Mouse (Mus musculus) embryo, embryonic 11.5 days (tissue): ENCODE data around the gene Cyth1.

Experiments used
- DNase-seq: peaks from one replicate; pipeline ENCODE4 v3.0.0-alpha.2; 2012; ENCODE audit warnings: low read depth, low spot score

Gene Cyth1

GRCm38 (mm10) chr11:118254159-118254951, 6.0 kb upstream of the Cyth1 start:
- no peak for DNase-seq

DNA sequence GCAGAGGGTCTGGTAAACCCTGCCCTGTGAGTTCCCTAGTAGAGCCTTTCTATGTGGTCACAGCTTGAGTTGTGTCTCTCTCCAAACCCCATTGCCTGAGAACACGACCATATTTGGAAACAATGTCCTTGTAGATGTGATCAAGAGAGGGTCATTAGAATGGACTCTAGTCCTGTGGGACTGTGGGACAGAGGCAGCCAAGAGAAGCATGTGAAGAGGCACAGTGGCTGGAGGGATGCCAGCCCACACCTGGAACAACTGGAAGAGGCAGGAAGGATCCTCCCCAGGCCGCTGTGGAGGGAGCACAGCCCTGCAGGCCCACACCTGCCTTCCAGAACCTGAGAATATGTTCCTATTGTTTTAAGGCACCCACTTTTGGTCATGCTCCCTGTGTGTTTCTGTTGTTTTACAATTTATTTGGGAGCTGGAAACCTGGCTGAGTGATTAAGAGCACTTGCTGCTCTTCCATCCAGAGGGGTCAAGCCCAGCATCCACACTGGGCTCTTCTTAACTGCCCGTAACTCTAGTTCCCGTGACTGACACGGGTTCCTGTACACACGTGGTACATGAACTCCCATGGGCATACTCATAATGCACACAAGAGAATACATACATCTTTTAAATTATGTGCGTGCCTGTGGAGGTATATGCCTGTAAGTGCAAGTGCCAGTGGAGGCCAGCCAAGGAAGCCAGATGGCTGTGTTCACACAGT, 5.2 kb upstream of the Cyth1 start:
- DNase-seq, result no peak

DNA sequence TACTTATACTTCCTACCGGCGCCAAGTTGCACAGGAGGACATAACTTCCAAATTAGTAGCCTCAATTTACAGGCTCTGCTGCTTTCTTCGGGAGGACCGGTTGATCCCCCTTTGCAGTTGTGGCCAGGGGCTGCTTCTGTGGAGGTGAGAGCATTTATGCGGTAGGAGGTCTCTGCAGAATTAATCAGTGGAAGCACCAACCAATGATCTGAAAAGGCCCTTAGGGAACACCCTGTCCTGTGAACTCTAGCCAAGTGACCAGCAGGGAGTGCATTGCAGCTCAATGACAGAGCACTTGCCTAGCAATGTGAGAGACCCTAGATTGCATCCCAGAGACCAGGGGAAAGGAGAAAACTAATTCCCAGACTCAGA, 606 bp upstream of the Cyth1 start:
- DNase-seq, result no peak

DNA sequence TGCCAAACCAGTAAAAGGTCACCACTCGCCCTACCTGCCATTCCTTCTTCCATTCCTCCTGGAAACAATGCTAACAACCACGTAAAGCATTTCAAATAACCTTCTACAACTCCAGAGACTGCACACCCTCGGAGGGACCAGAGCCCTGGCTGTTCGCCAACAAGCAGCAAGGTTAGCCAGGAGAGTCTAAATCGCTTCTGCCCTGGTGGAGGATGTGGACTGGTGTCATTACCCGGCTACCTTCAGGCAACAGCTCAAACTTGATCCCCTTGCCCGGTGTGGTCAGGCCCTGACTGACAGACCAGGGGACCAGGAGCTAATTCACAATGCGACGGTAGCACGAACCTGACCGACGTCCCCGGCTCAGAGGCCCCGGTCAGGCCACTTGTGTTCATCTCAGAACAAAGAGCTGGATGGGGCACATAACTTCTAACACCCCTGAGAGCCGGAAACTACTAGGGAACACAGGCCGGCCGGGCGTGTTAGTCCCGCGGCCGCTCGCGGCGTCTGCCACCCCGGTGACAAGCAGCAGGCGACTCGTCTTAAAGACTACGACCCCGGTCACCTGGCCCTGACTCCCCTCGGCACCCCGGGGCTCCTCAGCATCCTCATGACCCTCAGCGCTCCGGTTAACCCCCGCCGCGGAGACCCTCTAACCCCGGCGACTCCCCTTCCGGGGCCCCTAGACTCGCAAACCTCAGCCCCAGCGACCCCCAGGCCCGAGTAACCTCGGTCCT, 865 bp downstream of the Cyth1 start:
- no peak for DNase-seq

GRCm38 (mm10) chr11:118246724-118247123, 1.7 kb downstream of the Cyth1 start:
- no peak for DNase-seq

- DNase-seq, result no peak
These were observed 3.3 kb downstream of the Cyth1 start for GRCm38 (mm10) chr11:118245130-118245529.

GRCm38 (mm10) chr11:118243627-118244261, 4.6 kb downstream of the Cyth1 start:
- no peak for DNase-seq

DNA sequence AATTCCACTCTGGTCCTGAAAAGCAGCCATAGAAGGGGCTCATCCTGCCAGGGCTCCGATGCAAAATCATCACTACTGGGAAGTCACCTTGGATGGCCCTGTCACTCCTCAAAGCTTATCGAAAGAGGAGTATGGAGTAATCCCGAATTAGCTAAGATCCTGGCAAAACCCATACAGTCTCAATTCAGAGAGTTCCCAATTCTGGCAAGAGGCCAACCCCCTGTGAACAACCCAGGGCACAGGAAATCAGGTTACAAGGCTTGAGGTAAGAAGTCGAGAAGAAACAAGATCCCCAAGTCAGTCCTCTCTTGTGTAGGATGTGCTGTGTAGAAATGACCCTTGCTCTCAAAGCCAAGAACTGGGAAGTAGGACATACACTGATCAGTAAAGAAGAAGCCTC, 5.9 kb downstream of the Cyth1 start:
- no peak for DNase-seq

DNA sequence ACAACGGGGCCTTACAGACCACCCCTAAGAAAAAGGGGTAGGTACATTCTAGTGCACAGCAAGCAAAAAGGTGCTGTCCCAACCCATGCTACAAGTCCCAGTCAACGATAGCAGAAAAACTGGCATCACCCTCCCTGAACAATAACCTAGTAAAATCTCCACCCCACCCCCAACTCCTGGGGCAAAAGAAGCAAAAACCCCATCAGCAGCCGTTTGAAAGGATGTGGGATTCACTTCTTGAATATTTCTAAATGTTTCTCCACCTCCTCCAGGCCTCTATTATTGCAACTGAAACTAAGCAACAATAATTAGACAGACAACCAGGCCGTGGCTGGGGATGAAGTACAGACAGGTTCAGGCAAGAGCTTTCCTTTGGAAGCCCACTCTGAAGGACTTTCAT, 8.0 kb downstream of the Cyth1 start:
- DNase-seq, result no peak

DNA sequence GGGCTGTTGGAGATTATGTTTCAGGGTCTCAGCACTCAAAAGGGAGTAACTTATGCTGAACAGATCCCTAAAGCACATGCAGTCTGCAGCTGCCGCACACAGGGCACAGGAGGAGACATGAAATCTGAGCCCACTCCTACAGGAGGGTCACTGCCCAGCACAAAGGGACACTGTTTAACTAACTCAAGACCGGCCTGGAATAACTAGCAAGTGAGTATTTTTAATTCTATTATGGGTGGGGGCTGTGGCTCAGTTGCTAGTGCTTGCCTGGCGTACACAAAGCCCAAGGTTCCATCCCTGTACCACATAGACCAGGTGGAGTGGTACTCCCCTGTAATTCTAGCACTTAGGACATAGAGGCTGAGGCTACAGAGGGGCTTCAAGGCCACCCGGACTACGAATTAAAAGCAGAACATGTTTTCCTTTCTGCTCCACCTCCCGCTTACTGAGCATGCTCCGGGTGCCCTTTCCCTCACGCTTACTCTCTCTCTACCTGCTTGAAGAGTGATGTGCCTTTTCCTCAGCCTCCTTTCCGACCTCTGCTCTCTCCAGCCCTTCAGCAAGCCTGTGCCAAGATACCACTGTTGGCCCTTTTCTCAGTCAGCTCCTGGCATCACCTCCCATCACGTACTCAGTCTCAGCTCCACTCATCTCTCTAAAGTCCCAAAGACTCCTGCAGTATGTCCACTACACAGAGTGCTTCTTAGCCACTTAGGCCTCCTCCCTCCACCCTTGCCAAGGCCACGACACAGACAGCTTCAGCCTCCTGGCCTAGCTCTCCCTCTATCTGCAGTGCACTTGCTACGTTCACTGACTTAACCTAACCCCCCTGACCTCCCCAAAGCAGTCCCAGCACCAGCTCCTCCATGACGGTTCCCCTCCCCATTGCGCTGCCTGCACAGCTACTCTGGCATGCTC, 8.9 kb downstream of the Cyth1 start:
- DNase-seq, result peak; percentile 56

- no peak for DNase-seq
These were observed 11.7 kb downstream of the Cyth1 start for GRCm38 (mm10) chr11:118236520-118237190.

DNA sequence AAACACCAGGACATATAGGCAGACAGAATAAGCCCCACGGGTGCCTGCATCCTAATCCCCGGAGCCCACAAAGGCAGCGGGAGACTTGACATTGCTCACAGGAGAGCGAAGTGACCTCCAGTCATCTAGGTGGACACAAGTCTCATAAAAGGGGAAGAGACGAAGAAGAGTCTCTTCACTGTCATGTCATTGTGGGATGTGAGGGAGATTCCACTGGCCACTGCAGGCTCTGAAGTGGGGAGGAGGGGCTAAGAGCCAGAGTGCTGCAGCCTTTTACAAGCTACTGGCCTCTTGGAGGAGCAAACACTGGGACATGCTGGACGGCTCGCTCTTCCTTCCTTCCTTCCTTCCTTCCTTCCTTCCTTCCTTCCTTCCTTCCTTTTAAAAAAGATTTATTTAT, 13.5 kb downstream of the Cyth1 start:
- DNase-seq, result no peak

DNA sequence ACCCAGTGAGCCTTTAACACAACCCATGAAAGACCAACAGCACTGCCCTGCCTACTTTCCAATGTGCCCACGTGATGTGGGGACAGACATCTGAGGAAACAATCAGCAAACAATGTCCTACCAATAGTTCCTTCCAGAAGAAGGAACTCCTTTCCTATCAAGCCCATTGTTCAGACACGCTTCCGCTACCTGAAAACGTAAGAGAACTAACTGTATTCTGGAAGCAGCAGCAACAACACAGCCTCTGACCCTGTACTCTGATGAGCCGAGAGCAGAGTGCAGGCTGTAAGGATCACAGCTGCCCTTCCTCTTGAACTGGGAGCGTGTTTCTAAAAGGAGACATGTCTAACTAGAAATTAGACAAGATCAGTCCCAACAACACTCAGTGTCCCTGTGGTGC, 13.9 kb downstream of the Cyth1 start:
- no peak for DNase-seq

GRCm38 (mm10) chr11:118233924-118234323, 14.5 kb downstream of the Cyth1 start:
- DNase-seq, result no peak

DNA sequence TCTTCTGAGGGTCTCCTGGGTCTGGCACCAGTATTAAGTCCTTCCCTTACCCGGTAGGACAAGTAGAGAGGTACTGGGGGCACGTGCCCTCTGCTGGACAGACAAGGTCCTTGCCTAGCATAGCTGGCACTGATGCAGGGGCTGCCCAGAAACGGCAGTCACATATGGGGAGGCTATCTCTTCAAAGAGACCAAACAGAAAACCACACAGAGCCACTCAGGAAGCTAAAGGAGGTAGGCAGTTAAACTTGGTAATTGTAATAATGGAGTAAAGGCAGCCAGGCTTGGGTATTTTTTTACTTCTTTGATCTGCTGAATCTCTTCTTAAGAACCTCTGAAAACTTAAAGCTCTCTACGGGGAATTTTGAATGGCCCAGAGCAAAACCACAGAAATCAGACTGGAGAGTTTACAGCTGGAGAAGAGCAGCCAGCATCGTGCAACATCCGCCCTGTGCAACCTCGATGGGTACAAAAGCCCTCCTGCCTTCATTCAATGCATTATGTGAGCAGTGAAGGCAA, 16.0 kb downstream of the Cyth1 start:
- no peak for DNase-seq

GRCm38 (mm10) chr11:118229941-118230340, 18.5 kb downstream of the Cyth1 start:
- DNase-seq, result no peak

GRCm38 (mm10) chr11:118227650-118228049, 20.7 kb downstream of the Cyth1 start:
- DNase-seq, result no peak

DNA sequence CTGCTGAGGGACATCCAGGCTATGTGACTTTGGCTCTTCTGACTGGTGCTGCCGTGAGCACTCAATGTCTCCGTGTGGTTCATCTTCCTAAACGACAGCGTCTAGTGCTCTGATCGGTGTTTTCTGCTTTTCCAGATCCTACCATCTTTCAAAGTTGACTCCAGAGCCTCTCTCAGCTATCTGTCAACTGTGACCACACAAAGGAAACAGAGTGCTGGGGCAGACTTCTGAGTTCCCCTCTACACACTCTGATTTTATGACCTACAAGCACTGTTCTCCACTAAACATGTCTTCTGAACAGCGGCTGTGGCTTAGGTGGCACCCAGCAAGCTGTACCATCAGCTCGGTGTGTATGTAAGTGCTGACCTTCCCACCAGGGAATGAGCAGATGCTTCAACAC, 21.5 kb downstream of the Cyth1 start:
- DNase-seq, result no peak

DNA sequence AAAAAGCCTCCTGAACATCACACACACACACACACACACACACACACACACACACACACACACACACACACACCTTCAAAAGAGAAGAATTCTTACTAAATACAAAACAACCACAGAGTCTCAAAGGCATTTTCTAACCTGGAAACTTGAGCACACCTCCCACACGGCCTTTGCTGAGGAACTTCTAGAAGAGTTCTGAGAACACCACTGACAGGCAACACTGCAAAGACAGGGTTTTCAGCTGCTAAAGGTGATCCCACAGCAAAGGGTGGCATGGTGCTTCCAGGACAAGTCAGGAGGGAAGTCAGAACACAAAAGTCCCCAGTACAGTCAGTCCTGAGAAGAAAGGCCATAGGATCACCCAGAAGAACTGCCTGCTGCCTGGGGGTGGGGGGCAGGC, 22.5 kb downstream of the Cyth1 start:
- no peak for DNase-seq
